Mouse (Mus musculus): ENCODE data around the gene Timp3.

- TF ChIP-seq CTCF (conservative IDR thresholded peaks at IDR 0.05; ENCODE audit: low read length), result no peak
- TF ChIP-seq NANOG (IDR thresholded peaks at IDR 0.05; ENCODE audit: borderline replicate concordance, low read length), result no peak
- TF ChIP-seq POU5F1 (IDR thresholded peaks at IDR 0.05; ENCODE audit: borderline replicate concordance, low read length), result no peak
Observed at GRCm38 (mm10) chr10:86301117-86301490, 932 bp downstream of the Timp3 start.

All from E14TG2a.4 (cell line).